Mouse (Mus musculus) CH12.LX (cell line): ENCODE data around the gene Ctnnd2. TPM values are rescaled to one million over a fixed set of nuclear protein-coding genes. Genes with fewer than 3 reads are reported as not detected.
A peak's percentile ranks its signal among the peaks of the same experiment; 100 is the strongest.

Experiments used
- DNase-seq: peaks from one replicate; pipeline ENCODE4 v3.0.0-alpha.2; 2013; ENCODE audit errors: extremely low read depth
- H3K27ac ChIP-seq: 2 replicates; pipeline ENCODE4 v1.5.1; 2012; ENCODE audit warnings: low read depth, mild to moderate bottlenecking, control low read depth, moderate library complexity; ENCODE audit not compliant: insufficient read depth
- H3K27me3 ChIP-seq: replicated peaks from 2 replicates; pipeline ENCODE3; 2012; ENCODE audit warnings: inconsistent platforms
- H3K36me3 ChIP-seq, 2 experiments: replicated peaks in 1 of 2; 2 replicates each; pipeline versions ENCODE3 to v1.6.1; 2012; ENCODE audit warnings: inconsistent platforms in 1 of 2, low read length in 1 of 2, mild to moderate bottlenecking in 1 of 2, mixed read lengths in 1 of 2, moderate library complexity in 1 of 2; ENCODE audit not compliant: control insufficient read depth in 1 of 2, insufficient read depth in 1 of 2
- H3K4me1 ChIP-seq, 2 experiments: 2 replicates each; pipeline ENCODE4 v1.6.1; 2012; ENCODE audit warnings: inconsistent platforms in 1 of 2, moderate library complexity in 1 of 2; ENCODE audit not compliant: insufficient read depth in 2 of 2, control insufficient read depth in 1 of 2
- H3K4me2 ChIP-seq: 2 replicates; pipeline ENCODE4 v1.6.1; 2012; ENCODE audit warnings: low read depth, mild to moderate bottlenecking, control low read depth; ENCODE audit not compliant: poor library complexity, insufficient read depth, severe bottlenecking
- H3K4me3 ChIP-seq, 3 experiments: fragments of 150-350 bp in 1 of 3; sonication (generic) in 1 of 3; replicated peaks in 1 of 3; 2 replicates each; pipeline versions ENCODE3 to v1.5.1; 2011 to 2012; ENCODE audit warnings: low read depth in 2 of 3, low read length in 2 of 3, mild to moderate bottlenecking in 2 of 3, moderate library complexity in 2 of 3, control low read depth in 1 of 3, improper control_type of control experiment in 1 of 3, inconsistent platforms in 1 of 3, mixed read lengths in 1 of 3; ENCODE audit not compliant: poor library complexity in 1 of 3
- H3K79me2 ChIP-seq: replicated peaks from 2 replicates; pipeline ENCODE4 v1.6.1; 2012; ENCODE audit warnings: mild to moderate bottlenecking, moderate library complexity; ENCODE audit not compliant: control insufficient read depth, poor library complexity, insufficient read depth, severe bottlenecking; ENCODE audit errors: extremely low read depth
- H3K9ac ChIP-seq: 2 replicates; pipeline ENCODE4 v1.6.1; 2012; ENCODE audit warnings: low read depth, mild to moderate bottlenecking, control low read depth, moderate library complexity; ENCODE audit not compliant: insufficient read depth
- H3K9me3 ChIP-seq: replicated peaks from 2 replicates; pipeline ENCODE3; 2012; ENCODE audit warnings: low read length, inconsistent platforms, mixed read lengths
- BHLHE40 ChIP-seq: IDR thresholded peaks from 2 replicates; pipeline ENCODE4 v1.6.1; 2011; ENCODE audit warnings: mild to moderate bottlenecking, low read depth, low read length, improper control_type of control experiment
- CHD2 ChIP-seq: IDR thresholded peaks from 2 replicates; pipeline ENCODE4 v1.6.1; 2011; ENCODE audit warnings: low read length, improper control_type of control experiment
- CTCF ChIP-seq, 2 experiments: IDR thresholded peaks in 1 of 2; conservative IDR thresholded peaks in 1 of 2; 2 replicates each; pipeline ENCODE4 v1.5.1; 2011 to 2012; ENCODE audit warnings: low read depth in 2 of 2, low read length in 2 of 2, improper control_type of control experiment in 1 of 2, inconsistent platforms in 1 of 2, mild to moderate bottlenecking in 1 of 2, moderate library complexity in 1 of 2
- E2F4 ChIP-seq: IDR thresholded peaks from 2 replicates; pipeline ENCODE4 v1.6.1; 2011; ENCODE audit warnings: low read depth, low read length, improper control_type of control experiment; ENCODE audit not compliant: insufficient replicate concordance
- EP300 ChIP-seq: IDR thresholded peaks from 2 replicates; pipeline ENCODE4 v1.6.1; 2011; ENCODE audit warnings: low read length, improper control_type of control experiment
- ETS1 ChIP-seq: conservative IDR thresholded peaks from 2 replicates; pipeline ENCODE4 v1.6.1; 2012; ENCODE audit warnings: low read depth, mild to moderate bottlenecking, inconsistent platforms, low read length, improper control_type of control experiment, moderate library complexity
- JUN ChIP-seq: IDR thresholded peaks from 2 replicates; pipeline ENCODE4 v1.6.1; 2011; ENCODE audit warnings: low read depth, mild to moderate bottlenecking, low read length, improper control_type of control experiment, moderate library complexity; ENCODE audit not compliant: insufficient read depth
- JUND ChIP-seq: conservative IDR thresholded peaks from 2 replicates; pipeline ENCODE4 v1.6.1; 2011; ENCODE audit warnings: low read depth, low read length, improper control_type of control experiment
- MAFK ChIP-seq: IDR thresholded peaks from 2 replicates; pipeline ENCODE4 v1.6.1; 2011; ENCODE audit warnings: low read length, improper control_type of control experiment; ENCODE audit not compliant: insufficient replicate concordance
- MEF2A ChIP-seq: IDR thresholded peaks from 2 replicates; pipeline ENCODE4 v1.6.1; 2014; ENCODE audit warnings: low read depth, mild to moderate bottlenecking, inconsistent platforms, low read length, improper control_type of control experiment, borderline replicate concordance
- MXI1 ChIP-seq: IDR thresholded peaks from 2 replicates; pipeline ENCODE4 v1.6.1; 2011; ENCODE audit warnings: mild to moderate bottlenecking, low read depth, low read length, improper control_type of control experiment
- NRF1 ChIP-seq: IDR thresholded peaks from 2 replicates; pipeline ENCODE4 v1.6.1; 2014; ENCODE audit warnings: low read depth, mild to moderate bottlenecking, inconsistent platforms, low read length, improper control_type of control experiment, moderate library complexity
- PAX5 ChIP-seq: IDR thresholded peaks from 2 replicates; pipeline ENCODE4 v1.6.1; 2012; ENCODE audit warnings: low read length, inconsistent platforms, mixed read lengths
- POLR2AphosphoS2 ChIP-seq: IDR thresholded peaks from 2 replicates; pipeline ENCODE4 v1.6.1; 2011; ENCODE audit warnings: low read depth, low read length, improper control_type of control experiment
- RCOR1 ChIP-seq: conservative IDR thresholded peaks from 2 replicates; pipeline ENCODE4 v1.6.1; 2012; ENCODE audit warnings: low read depth, mild to moderate bottlenecking, inconsistent platforms, low read length, improper control_type of control experiment
- SIN3A ChIP-seq: IDR thresholded peaks from 2 replicates; pipeline ENCODE4 v1.6.1; 2012; ENCODE audit warnings: low read length, improper control_type of control experiment, inconsistent platforms
- TBP ChIP-seq: conservative IDR thresholded peaks from 2 replicates; pipeline ENCODE4 v1.6.1; 2011; ENCODE audit warnings: low read depth, low read length, improper control_type of control experiment
- UBTF ChIP-seq: IDR thresholded peaks from 2 replicates; pipeline ENCODE4 v1.6.1; 2012; ENCODE audit warnings: low read depth, mild to moderate bottlenecking, inconsistent platforms, low read length, improper control_type of control experiment, moderate library complexity
- USF2 ChIP-seq: conservative IDR thresholded peaks from 2 replicates; pipeline ENCODE4 v1.6.1; 2011; ENCODE audit warnings: low read depth, low read length, improper control_type of control experiment
- ZC3H11A ChIP-seq: IDR thresholded peaks from 2 replicates; pipeline ENCODE4 v1.6.1; 2012; ENCODE audit warnings: low read depth, mild to moderate bottlenecking, inconsistent platforms, low read length, improper control_type of control experiment
- ZNF384 ChIP-seq: IDR thresholded peaks from 2 replicates; pipeline ENCODE4 v1.6.1; 2012; ENCODE audit warnings: low read depth, low read length, improper control_type of control experiment, inconsistent platforms
- dilution Hi-C: fragments of 300-500 bp; cut with MboI; formaldehyde crosslinking; loops from 2 replicates; pipeline ENCODE4 v1.14.3; 2020; ENCODE audit warnings: low sequenced_read_pairs; ENCODE audit not compliant: extremely low pct_unique_long_range_greater_than_20kb, extremely low pct_ligation_motif_present
- in situ Hi-C: fragments of 300-500 bp; cut with MboI; formaldehyde crosslinking; loops from 3 replicates; pipeline ENCODE4 v1.14.3; 2019; ENCODE audit warnings: low sequenced_read_pairs, low pct_ligation_motif_present, low pct_unique_long_range_greater_than_20kb, mixed read lengths
- polyA plus RNA-seq: library from polyadenylated mRNA; unstranded; fragments of >175 nt; gene quantifications from 2 replicates; pipeline ENCODE4 v1.2.1, GENCODE M21; 2012; ENCODE audit warnings: low read depth; ENCODE audit not compliant: insufficient read length
- total RNA-seq, 2 experiments: library from RNA; depleted of rRNA; stranded (reverse); fragments of 300-350 nt in 1 of 2; fragments of >200 nt in 1 of 2; gene quantifications; 2 replicates each; pipeline ENCODE4 v1.2.3; 2012 to 2014

Gene Ctnnd2
- total and polyA plus RNA-seq, 3 experiments = 0.23 TPM; not detected in 2

DNA sequence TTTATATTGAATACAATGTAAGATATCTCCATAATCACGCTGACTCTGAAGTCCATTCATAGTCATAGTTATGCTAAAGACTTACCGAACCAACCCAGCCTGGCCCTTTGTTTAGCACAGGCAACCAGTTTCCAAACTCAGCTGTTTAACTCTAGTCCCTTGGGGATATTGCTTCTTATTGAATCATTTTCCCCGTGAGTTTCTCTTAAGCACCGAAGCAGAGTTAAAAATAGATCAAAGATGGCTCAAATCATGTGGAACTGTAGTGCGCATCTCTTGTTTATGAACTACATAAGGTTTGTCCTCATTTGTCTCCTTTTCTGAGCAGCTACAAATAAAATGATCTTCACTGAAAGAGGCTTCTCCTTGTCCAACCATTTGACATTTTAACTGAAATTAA lies 334.1 kb downstream of the Ctnnd2 start:
- DNase-seq = peak; percentile 54
- no peak overlapping the region for H3K4me3 ChIP-seq
- no peaks in the 10 kb centered on the region for H3K27me3 ChIP-seq
- TF ChIP-seq NRF1 (no peak), POLR2AphosphoS2 (no peak), UBTF (no peak), BHLHE40 (peak; percentile 30; the same call in 1 of the 2 replicates), MAFK (no peak), MXI1 (no peak), CTCF (conservative IDR thresholded peaks at IDR 0.05 in 1 of 2, IDR thresholded peaks at IDR 0.05 in 1 of 2; ENCODE audit: low read depth in 2 of 2, low read length in 2 of 2) (no peak), ETS1 (peak; percentile 45; the same call in 1 of the 2 replicates), MEF2A (peak; percentile 60; the same call in 1 of the 2 replicates), USF2 (no peak), EP300 (no peak)
- no peak overlapping the region for H3K27ac ChIP-seq
- no peak overlapping the region for H3K9ac ChIP-seq
- H3K4me2 ChIP-seq = no peak overlapping the region
- dilution Hi-C loops = no loop called here
- H3K79me2 ChIP-seq = no peaks in the 10 kb centered on the region
- no peaks in the 10 kb centered on the region for H3K9me3 ChIP-seq
- H3K36me3 ChIP-seq = no peaks in the 10 kb centered on the region
- in situ Hi-C loops = no loop called here
- peaks cover 0 to 10% of the 10 kb centered on the region in 2 experiments; a peak in 2 of 4 replicates for H3K4me1 ChIP-seq

GRCm38 (mm10) chr15:30512467-30512866 lies 340.1 kb downstream of the Ctnnd2 start:
- no peaks in the 10 kb centered on the region for H3K79me2 ChIP-seq
- H3K9me3 ChIP-seq = no peaks in the 10 kb centered on the region
- no peak overlapping the region for H3K9ac ChIP-seq
- H3K36me3 ChIP-seq = no peaks in the 10 kb centered on the region
- no peak for DNase-seq
- H3K4me3 ChIP-seq = no peak overlapping the region
- H3K27me3 ChIP-seq = no peaks in the 10 kb centered on the region
- H3K4me1 ChIP-seq = no peaks in the 10 kb centered on the region
- no peak for TF ChIP-seq TBP
- no peak for TF ChIP-seq SIN3A
- TF ChIP-seq ZC3H11A = no peak
- no peak for TF ChIP-seq JUND
- no peak for TF ChIP-seq E2F4
- TF ChIP-seq CTCF (conservative IDR thresholded peaks at IDR 0.05 in 1 of 2, IDR thresholded peaks at IDR 0.05 in 1 of 2; ENCODE audit: low read depth in 2 of 2, low read length in 2 of 2) = no peak
- no peak for TF ChIP-seq CHD2
- no peak for TF ChIP-seq ZNF384
- no peak for TF ChIP-seq MXI1
- TF ChIP-seq PAX5 = no peak
- TF ChIP-seq JUN = no peak
- TF ChIP-seq RCOR1 = no peak
- no peak overlapping the region for H3K27ac ChIP-seq
- no peak overlapping the region for H3K4me2 ChIP-seq
- dilution Hi-C loops = no loop called here
- in situ Hi-C loops = no loop called here
